Mouse (Mus musculus): ENCODE measurements at regions not wholly inside any gene's neighbourhood (a gene's known extent, or its start where the extent isn't known, plus 50 kb on each side); places are given as distances from the start of the nearest gene placed in this dataset.

DNA sequence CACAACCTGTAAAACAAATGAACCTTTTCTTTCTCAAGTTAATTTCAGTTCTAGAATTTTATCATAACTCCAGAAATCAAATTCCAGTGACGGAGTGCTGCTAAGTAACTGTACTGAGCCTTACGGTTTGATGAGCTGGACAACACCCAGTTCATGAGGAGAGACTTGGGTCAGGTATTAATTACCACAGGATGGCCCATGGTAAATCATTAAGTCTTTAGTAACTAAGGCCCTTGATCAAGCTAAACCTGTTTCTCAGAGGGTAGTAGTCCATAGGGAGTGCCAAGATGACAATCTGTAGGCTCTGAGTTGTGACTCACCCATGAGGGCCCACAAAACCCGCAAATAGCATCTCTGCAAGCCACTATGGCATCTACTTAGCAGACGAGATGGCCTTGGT, 101.1 kb upstream of the Arhgap5 start:
- peak in 1 of 2 experiments; percentile 24 for DNase-seq

DNA sequence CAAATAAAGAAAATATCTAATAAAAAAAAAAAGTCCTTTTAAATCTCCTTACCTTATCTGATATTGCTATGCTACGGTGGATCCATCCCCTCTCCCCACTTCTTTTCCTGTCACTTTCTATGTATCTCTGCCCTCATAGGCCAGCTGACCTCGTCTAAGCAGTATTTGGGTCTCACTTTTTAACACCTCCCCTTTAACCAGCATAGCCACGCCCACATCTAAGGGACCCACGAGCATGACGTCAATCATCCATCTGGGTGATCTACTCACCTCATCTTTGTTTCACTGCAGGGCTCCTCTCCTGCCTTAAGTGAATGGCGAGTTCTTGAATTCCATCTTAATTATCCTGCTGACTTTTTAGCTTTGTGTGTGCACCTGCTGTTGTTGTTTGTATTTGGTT, 97.4 kb upstream of the Arhgap5 start:
- no peak for DNase-seq

DNA sequence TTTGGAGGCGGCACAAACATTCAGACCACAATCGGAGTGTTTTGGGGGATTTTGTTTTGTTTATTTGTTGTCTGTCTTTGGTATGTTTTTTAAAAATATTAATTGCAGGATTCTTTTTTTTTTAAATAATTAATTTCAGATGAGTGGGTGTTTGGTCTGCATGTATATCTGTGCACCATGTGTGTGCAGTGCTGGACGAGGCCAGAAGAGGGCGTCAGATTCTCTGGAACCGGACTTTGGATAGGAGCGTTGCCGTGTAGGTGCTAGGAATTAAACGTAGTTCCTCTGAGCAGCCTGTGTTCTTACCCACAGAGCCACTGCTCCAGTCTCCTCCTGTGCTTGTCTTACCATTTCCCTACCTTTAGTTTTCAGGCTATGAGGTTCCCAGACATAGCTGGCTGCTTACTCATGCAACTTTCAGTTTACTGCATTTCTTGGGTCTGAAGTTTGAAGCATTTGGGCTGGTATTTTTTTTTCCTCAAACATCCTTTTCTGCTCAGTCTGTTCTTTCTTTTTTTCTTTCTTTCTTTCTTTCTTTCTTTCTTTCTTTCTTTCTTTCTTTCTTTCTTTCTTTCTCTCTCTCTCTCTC, 95.4 kb upstream of the Arhgap5 start:
- DNase-seq: no peak

DNA sequence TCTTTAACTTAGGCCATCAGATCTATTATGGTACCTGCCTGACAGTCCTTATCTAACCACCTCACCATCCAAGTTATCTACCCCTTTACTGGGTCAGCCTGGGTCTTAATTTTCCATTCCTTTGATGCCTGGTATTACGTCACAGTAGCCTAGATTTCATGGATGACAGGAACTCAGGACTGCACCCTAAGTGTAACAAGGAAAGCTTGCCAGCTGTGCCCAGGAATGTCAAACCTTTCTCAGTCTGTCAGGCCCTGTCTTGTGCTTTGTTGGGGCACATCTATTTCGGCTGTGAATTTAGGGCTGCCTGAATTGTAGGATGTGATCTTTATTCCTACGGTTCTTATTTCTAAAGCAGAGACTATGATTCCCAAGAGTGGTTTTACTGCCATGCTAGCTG, 94.6 kb upstream of the Arhgap5 start:
- DNase-seq: peak in 1 of 2 experiments; percentile 11

DNA sequence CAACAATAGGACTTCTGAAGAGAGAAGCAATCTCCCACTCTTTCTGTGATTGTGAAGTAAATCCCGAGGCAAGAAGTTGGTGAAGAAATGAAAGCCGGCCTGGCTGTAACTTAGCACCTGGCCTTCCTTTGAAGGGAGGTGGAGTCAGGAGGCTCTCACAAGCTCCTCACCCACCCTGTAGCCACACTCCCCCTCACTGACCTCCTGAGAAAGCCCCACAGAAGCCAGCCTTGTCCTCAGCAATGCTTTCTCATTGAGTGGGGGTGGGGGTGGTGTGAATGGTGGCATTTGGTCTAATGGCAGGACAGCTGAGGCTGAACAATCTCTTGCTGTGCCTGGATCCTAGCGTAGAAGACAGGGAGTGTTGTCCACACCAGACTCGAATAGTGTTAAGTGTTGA, 91.6 kb upstream of the Arhgap5 start:
- DNase-seq: no peak

DNA sequence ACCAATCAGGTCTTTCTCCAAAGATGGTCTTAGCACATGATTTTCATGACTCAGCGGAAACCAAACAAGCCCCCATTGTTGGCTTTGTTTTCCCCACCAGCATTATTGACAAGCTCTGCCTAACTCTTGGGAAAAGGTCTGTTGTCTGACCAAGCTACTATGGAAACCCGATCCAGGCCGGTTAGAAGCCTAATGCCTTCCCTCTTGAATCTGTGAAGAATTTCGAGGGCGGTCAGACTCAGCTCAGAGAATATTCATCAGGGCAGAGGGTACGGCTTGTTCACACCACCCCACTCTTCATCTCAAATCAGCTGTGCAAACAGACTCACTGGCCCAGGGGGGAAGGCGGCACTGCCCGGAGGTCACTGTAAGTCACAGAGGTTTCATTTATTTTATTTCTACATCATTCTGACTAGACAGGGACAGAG, 90.7 kb upstream of the Arhgap5 start:
- DNase-seq: no peak

DNA sequence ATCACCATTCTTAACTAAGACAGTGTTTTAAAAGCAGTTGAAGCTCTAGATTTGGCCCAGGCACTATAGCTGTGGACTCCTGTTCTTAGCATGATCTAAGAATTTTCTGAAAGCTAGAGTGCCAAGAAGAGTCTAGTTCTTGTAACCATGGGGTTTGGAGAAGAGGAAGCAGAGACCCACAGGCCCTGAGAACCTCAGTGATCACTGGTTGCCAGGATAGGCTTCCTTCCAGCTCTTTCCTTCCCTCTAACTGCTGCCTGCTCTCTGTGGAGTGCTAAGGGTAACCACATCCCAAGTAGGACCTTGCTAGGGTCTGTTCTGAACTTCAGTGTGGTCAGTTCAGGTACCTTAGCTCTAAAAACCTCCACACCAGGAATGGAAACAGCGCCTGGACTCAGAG, 81.0 kb upstream of the Arhgap5 start:
- DNase-seq: no peak

DNA sequence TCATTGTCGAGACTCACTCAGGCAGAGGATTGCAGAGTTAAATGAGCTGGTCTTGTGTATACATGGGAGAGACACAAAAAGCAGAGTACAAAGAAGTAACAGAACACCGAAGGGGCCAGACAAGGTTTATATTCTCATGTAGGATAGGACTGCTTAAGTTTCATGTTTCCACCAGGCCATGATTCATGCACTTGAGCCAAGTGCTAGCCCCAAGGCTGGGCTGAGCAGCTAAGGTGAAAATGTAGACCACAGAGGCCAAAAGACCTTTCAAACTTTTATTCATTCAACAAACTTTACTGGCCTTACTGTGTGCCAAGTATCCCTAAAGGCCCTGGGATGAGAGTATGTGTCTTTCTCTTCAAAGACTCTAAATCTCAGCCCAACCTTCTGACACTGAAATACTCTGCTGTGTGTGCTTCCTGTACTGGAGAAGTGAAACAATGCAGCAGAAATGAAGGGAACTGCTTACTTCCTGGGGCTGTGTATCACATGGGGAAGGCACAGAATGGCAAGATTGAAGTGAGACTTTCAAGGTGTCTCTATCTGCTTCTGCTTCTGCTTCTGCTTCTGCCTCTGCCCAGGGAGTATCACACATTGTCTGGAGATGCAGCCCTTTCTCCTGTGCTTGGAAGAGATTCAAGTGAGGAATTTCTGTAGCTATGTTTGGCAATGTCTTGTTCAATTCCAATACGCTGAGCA, 79.3 kb upstream of the Arhgap5 start:
- DNase-seq: no peak

DNA sequence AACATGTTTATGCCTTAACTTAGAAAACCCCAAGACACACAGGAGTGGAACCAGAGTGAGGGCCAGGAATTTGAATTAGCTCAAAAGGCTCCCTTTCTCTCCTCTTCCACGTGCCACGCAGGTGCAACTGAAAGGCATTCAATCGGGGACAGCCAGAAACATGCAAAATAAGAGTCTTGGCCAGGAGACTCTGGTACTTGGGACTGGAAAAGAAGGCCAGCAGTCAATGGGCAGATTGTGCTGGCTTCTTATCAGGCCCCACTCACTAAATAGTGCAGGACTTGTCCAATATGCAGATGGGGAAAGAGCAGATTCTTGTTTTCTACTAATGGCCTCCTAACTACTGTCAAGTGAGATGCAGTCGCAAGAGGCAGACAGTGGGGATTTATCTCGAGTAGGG, 73.8 kb upstream of the Arhgap5 start:
- no peak for DNase-seq

DNA sequence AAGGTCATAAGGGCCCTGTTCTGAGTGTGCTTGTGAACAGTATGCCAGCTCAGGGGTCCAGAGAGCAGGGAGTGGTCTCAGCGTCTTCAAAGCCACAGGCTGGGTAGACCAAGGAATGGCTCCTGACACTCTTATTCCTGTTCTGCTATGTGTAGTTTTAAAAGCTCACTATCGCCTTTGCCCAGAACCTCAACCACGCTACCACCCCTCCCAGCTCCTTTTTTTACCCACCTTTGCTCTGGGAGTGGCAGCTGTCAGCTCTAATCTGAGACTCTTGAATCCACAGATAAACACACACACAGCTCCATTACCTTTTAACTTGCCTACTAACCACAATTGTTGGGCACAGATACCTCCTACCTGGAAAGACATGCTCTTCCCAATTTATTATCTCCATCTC, 71.8 kb upstream of the Arhgap5 start:
- no peak for DNase-seq

DNA sequence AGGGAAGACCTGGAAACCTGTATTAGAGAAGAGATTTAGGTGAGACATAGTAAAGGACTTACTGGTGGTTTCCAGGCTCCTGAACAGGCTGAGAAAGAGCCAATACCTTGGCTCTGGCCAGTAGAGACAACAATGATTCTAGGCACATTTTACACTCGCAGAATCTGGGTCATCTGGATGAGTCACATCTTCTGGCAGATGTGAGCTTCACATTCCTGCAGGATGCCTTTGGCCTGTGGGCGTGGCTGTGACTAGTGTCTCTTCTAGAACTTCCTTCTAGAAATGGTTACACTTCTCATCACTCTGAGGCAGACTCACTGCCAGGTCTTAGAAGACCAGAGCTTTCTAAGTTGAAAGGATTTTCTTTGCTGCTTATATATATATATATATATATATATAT, 69.8 kb upstream of the Arhgap5 start:
- peak; percentile 57 to 58 for DNase-seq

DNA sequence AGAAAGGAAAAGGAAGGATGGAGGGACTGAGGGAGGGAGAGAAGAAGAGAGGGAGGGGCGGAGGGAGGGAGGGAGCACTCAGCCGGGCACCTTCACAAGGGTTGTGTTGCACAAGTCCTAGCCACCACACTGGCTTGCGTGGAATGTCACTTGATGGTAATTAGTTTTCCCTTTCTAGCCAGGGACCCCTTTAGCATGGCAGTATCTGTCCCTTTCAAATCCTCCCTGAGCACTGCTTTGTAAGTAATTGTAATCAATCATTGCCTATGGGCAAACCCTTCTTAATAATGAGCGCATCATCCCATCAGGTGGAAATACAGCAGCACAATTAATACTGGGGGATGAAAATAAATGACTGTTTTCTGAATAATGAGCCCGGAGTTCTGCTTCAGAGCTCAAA, 68.5 kb upstream of the Arhgap5 start:
- DNase-seq: no peak

DNA sequence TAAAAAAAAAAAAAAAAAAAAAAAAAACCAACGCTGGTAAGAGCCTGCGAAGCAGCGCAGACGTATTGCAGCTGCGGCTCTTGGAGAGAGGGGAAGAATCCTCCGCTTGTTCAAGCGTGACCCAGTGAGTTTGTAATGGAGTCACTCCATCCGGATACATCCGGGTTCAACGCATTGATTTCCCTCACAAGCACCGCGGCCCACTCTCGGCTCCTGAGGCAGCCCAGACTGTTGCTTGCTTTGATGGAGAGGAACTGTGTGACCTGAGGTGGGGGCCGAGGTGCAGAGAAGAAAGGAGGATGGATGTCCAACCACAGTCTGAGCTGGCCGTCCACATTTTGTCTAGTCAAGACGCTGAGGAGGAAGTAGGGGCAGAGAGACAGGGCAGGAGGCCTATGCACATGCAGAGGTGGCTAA, 68.0 kb upstream of the Arhgap5 start:
- no peak for DNase-seq

DNA sequence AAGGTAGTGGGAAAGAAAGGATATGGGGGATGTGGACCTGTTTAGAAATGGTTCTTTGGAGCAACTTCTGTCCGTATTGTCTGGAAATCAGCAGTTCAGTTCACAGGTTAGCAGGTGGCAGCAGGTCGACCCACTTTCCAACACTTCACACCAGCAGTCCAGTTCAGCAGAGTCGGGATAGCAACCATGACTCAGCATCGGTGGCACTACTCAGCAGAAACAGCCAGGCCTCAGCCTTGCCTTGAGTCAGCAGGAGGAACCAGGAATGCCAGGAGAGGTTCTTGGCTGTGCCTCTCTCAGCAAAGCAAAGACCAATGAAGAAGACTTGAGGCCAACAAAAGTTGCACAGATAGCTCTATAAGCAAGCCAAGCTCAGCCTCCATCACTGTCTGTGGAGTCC, 66.8 kb upstream of the Arhgap5 start:
- DNase-seq: no peak

DNA sequence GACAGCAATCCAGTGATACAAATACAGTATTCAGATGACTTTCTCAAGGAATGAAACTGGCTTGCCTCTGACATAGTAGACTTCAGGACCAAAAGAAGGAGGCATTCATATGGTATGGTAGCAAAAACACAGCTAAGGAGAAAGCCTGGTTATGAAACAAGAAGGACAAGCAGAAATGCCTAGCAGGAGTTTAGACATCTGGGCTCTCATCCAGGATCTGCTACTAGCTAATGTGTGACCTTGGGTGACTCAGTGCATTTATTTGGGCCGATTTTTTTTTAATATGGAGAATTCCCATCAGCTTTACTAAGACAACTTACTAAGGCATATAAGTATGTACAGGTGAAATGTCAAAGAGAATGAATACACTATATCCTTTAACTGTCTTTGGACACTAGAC, 64.5 kb upstream of the Arhgap5 start:
- peak; percentile 51 to 81 for DNase-seq

DNA sequence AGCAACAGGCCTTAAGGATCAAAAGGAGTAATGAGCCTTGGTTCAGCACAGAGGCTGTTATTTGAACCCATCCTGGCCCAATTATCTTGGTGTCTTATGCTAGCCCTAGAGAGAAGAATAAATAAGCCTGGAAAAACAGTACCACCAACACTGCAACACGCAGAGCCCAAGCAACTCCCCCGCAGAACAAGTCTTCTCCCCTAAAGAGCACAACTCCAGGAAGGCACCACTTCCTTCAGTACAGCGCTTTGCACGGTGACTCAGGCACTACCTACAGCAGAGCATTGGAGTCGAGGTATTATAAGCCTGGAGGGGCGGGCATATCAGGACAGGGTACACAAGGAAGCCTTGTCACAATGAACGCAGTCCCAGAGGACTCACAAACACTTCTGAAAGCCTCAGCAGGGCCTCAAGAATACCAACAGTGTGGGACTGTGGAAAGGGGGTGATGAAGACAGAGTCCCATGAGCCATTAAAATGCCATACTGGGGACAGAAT, 62.9 kb upstream of the Arhgap5 start:
- no peak for DNase-seq

DNA sequence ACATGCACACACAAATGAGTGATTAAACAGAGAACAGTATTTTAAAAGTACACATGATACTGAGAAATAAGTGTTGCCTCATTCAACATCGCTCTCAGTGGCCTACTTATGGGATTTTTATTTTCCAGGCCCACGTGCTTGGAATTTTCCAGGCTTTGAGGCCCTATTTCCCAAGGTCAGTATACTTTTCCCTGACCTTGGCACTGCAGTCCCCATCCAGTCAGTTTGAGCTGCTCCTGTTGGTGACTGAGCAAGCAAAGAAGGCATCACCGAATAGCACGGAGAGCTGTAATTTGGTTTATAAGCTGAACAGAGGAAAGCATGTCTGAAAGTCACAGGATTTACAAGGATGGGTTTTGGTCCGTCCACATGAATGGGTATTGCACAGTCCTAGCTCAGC, 61.4 kb upstream of the Arhgap5 start:
- peak in 1 of 2 experiments; percentile 20 for DNase-seq

DNA sequence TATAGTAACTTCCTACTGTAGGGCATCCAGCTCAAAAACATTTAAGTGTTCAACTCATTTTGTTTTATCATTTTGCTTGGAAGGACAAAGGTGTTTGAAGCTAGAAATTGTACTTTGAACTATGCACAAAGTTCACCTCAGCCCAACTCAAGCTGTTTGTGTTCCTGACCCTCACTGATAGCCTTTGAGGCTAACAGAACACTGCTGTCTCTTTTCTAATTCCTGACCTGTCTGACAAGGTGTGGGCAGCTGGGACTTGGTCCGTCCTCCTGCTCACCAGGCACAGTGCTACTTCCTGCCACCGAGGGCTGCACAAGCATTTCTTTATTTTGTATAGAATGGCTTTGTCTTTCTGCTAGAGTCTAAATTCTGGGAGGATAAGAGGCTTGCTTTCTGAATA, 58.0 kb upstream of the Arhgap5 start:
- DNase-seq: peak; percentile 39 to 65

DNA sequence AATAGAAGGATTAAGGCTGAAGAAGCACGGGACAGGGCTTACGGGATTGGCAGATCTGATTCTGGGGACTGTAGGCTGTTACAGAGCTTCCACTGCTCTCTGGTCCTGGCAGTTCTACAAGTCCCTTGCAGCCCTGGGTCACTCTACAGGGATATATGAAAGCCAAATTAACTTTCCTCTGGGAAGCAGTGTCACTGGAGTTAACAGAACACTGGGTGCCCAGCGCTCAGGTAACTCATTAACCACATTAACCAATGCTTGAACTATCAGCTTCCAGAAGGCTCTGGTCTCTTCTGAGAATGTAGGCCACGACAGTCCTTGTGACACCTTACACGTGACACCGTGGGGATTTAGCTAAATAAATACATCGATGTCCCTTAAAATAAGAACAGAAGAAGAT, 57.3 kb upstream of the Arhgap5 start:
- peak; percentile 79 to 92 for DNase-seq

DNA sequence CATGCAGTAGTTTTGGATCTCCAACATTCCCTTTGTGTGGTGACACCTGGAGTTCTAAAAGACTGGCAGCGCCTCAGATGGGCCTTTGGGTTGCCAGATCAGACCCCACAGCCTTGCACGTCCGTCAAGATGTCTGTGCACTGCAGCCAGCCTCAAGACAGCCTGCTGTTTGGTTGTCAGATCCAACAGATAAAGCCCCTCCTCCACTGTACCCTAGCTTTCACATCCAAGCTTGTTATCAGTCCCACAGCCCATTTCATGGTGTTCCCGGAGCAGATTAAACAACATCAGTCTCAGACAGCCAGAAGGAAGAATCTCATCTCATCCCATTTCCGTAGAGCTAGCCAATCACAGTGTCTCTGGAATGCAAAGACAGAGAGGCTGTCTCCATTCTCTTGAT, 56.3 kb upstream of the Arhgap5 start:
- no peak for DNase-seq

DNA sequence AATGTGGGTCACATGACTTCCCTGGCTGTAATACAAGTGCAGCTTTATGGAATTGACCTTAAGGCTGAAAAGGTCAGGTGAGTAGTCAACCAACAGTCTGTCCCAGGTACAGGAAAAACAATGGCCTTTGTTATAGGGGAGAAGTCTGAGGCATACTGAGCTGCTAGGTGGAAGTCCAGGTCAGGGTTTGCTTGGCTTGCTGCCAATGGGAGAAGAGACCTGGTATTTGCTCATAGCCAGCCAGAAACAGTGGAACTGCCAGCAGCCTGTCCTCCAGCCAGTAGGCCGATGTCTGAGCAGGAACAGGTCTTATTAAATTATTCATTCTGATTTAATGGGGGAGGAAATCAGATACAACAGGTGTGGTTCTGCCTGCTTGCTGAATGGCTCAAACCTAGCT, 55.6 kb upstream of the Arhgap5 start:
- DNase-seq: peak; percentile 92 to 94

DNA sequence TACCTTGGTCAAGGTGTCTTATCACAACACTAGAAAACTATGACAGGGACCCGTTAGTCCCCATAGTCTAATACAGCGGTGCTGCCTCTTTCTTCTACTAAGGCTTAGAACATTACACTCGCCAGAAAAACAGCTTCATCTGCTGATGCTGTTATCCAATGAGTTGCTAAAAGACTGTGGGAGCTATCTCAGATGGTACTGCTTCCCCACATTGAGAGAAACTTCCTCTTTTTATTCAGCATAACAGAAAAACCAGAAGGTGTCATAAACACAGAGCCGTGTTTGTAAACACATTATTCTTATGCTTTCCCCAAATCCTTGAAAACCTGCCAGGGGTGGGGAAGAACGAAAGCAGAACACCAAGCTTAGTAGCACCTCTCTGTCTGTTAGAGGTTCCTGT, 49.9 kb upstream of the Arhgap5 start:
- DNase-seq: no peak

Data from kidney, postnatal 36 days (tissue).